Mouse (Mus musculus): Measurements from ENCODE around the gene Gja10. TPM values are rescaled to one million over a fixed set of nuclear protein-coding genes. Genes with fewer than 3 reads are reported as not detected.

Gja10 gene
- polyA plus RNA-seq, 1 experiment from 2014 or later, result not detected

DNA sequence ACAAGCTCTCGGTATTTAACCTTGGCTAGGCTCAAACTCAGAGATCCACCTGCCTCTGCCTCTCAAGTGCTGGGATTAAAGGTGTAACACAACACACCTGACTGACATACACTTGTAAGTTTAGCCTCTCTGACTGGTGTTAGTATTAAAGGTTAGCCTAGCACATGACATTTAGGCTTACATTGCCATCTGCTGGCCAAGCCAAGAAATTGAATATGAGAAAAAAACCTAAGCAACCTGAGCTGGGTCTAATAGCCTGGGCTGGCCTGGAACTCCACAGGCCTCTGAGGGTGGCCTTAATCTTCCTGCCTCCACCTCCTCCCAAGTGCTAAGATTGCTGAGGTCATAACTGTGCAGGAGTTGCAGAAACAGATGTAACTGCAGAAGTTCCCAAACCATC is 30.4 kb downstream of the Gja10 start:
- H3K9ac ChIP-seq (ENCODE audit: low read depth, low read length), result no peak overlapping the region

GRCm38 (mm10) chr4:32571441-32571840 is 31.1 kb downstream of the Gja10 start:
- H3K27ac ChIP-seq (ENCODE audit: low read depth, low read length), result no peak overlapping the region
- ATAC-seq, result peak; percentile 46
- H3K9ac ChIP-seq (ENCODE audit: low read depth, low read length), result no peak overlapping the region
- H3K4me3 ChIP-seq (ENCODE audit: low read depth, low read length), result no peak overlapping the region
- no peaks in the 10 kb centered on the region for H3K9me3 ChIP-seq (ENCODE audit: control insufficient read depth)
- H3K27me3 ChIP-seq (replicated peaks; ENCODE audit: control insufficient read depth, insufficient read depth, low read length), result no peaks in the 10 kb centered on the region
- TF ChIP-seq CTCF (IDR thresholded peaks at IDR 0.05; ENCODE audit: low read depth), result no peak
- H3K4me1 ChIP-seq (replicated peaks; ENCODE audit: control insufficient read depth, insufficient read depth, low read length), result no peaks in the 10 kb centered on the region
- no peak overlapping the region; the same call in 1 of the 2 replicates for H3K4me2 ChIP-seq (replicated peaks; ENCODE audit: low read depth)
- WGBS, result 58% methylated on average over 3 of the region's 3 CpGs
- no peaks in the 10 kb centered on the region for H3K36me3 ChIP-seq (ENCODE audit: control insufficient read depth, insufficient read depth)

More for the DNA sequence above, 30.4 kb downstream of the Gja10 start:
- WGBS, result 60% methylated on average over 1 of the region's 1 CpGs
- Histone ChIP-seq H3K4me1 (replicated peaks; ENCODE audit: control insufficient read depth, insufficient read depth, low read length) (no peaks in the 10 kb centered on the region), H3K4me3 (ENCODE audit: low read depth, low read length) (no peak overlapping the region), H3K27ac (ENCODE audit: low read depth, low read length) (no peak overlapping the region), H3K27me3 (replicated peaks; ENCODE audit: control insufficient read depth, insufficient read depth, low read length) (no peaks in the 10 kb centered on the region), H3K9me3 (ENCODE audit: control insufficient read depth) (no peaks in the 10 kb centered on the region), H3K36me3 (ENCODE audit: control insufficient read depth, insufficient read depth) (no peaks in the 10 kb centered on the region), H3K4me2 (replicated peaks; ENCODE audit: low read depth) (no peak overlapping the region)
- TF ChIP-seq CTCF (IDR thresholded peaks at IDR 0.05; ENCODE audit: low read depth), result peak; percentile 87
- ATAC-seq, result no peak

GRCm38 (mm10) chr4:32570939-32571317 is 31.6 kb downstream of the Gja10 start:
- TF ChIP-seq CTCF (IDR thresholded peaks at IDR 0.05; ENCODE audit: low read depth), result no peak
- H3K4me2 ChIP-seq (replicated peaks; ENCODE audit: low read depth), result no peak overlapping the region; the same call in 1 of the 2 replicates
- peak; percentile 55; the same call in 1 of the 2 replicates for ATAC-seq
- H3K36me3 ChIP-seq (ENCODE audit: control insufficient read depth, insufficient read depth), result no peaks in the 10 kb centered on the region
- H3K4me3 ChIP-seq (ENCODE audit: low read depth, low read length), result no peak overlapping the region
- H3K9ac ChIP-seq (ENCODE audit: low read depth, low read length), result no peak overlapping the region
- no peaks in the 10 kb centered on the region for H3K9me3 ChIP-seq (ENCODE audit: control insufficient read depth)
- no peak overlapping the region for H3K27ac ChIP-seq (ENCODE audit: low read depth, low read length)
- WGBS, result 39% methylated on average over 8 of the region's 8 CpGs
- no peaks in the 10 kb centered on the region for H3K4me1 ChIP-seq (replicated peaks; ENCODE audit: control insufficient read depth, insufficient read depth, low read length)
- H3K27me3 ChIP-seq (replicated peaks; ENCODE audit: control insufficient read depth, insufficient read depth, low read length), result no peaks in the 10 kb centered on the region

GRCm38 (mm10) chr4:32569995-32570938 is 32.3 kb downstream of the Gja10 start:
- Histone ChIP-seq H3K4me3 (ENCODE audit: low read depth, low read length) (no peak overlapping the region), H3K4me2 (replicated peaks; ENCODE audit: low read depth) (no peak overlapping the region; the same call in 1 of the 2 replicates), H3K9me3 (ENCODE audit: control insufficient read depth) (no peaks in the 10 kb centered on the region), H3K4me1 (replicated peaks; ENCODE audit: control insufficient read depth, insufficient read depth, low read length) (no peaks in the 10 kb centered on the region), H3K27me3 (replicated peaks; ENCODE audit: control insufficient read depth, insufficient read depth, low read length) (no peaks in the 10 kb centered on the region), H3K27ac (ENCODE audit: low read depth, low read length) (0 out of 2 replicates have a peak overlapping the region, but pooled peaks have one; percentile 21), H3K36me3 (ENCODE audit: control insufficient read depth, insufficient read depth) (no peaks in the 10 kb centered on the region), H3K9ac (ENCODE audit: low read depth, low read length) (no peak overlapping the region)
- ATAC-seq, result peak; percentile 37; the same call in 1 of the 2 replicates
- 52% methylated on average over 17 of the region's 17 CpGs for WGBS
- peak; percentile 48 for TF ChIP-seq CTCF (IDR thresholded peaks at IDR 0.05; ENCODE audit: low read depth)

DNA sequence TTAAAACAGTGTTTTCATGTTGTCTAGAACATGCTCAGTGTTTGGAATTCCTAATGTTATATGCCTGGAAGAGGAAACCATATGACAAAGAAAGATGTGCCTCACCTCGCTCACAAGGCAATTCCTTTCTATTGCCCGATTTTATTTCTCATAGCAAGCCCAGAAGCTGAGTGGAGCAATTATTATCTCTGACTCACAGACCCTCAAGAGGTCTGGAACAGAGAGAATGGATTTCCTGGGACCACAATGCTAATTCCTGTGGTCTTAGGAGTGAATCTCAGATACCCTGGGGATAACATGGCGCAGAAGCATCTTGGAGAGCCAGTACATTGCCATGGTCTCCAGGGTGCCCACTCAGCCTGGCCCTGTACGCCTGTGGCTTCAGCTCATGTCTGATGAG is 33.5 kb downstream of the Gja10 start:
- H3K4me3 ChIP-seq (ENCODE audit: low read depth, low read length), result no peak overlapping the region
- H3K27me3 ChIP-seq (replicated peaks; ENCODE audit: control insufficient read depth, insufficient read depth, low read length), result no peaks in the 10 kb centered on the region
- no peaks in the 10 kb centered on the region for H3K36me3 ChIP-seq (ENCODE audit: control insufficient read depth, insufficient read depth)
- no peaks in the 10 kb centered on the region for H3K9me3 ChIP-seq (ENCODE audit: control insufficient read depth)
- H3K27ac ChIP-seq (ENCODE audit: low read depth, low read length), result no peak overlapping the region
- H3K9ac ChIP-seq (ENCODE audit: low read depth, low read length), result no peak overlapping the region
- 86% methylated on average over 4 of the region's 4 CpGs for WGBS
- H3K4me2 ChIP-seq (replicated peaks; ENCODE audit: low read depth), result no peak overlapping the region
- no peaks in the 10 kb centered on the region for H3K4me1 ChIP-seq (replicated peaks; ENCODE audit: control insufficient read depth, insufficient read depth, low read length)
- no peak for ATAC-seq
- TF ChIP-seq CTCF (IDR thresholded peaks at IDR 0.05; ENCODE audit: low read depth), result no peak

DNA sequence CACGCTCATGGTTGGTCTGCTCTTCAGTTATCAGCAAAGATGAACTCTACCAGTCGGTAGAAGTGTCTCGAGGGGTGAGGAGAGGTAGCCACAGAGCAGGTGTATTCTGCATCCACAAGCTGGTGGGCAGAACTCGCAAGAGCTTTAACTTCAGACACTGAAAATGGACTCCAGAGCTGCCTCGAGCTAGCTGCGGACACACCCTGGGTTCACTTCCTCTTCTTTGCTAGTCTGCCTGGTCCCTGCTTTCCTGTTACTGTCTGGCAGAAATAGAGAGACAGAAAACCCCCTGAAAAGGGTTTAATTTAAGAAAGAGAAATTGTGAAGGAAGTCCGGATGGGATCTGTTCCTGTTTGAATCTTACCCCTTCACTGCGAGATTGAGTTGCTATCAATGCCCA is 37.6 kb downstream of the Gja10 start:
- Histone ChIP-seq H3K27ac (ENCODE audit: low read depth, low read length) (no peak overlapping the region), H3K27me3 (replicated peaks; ENCODE audit: control insufficient read depth, insufficient read depth, low read length) (no peaks in the 10 kb centered on the region), H3K36me3 (ENCODE audit: control insufficient read depth, insufficient read depth) (no peaks in the 10 kb centered on the region), H3K9ac (ENCODE audit: low read depth, low read length) (no peak overlapping the region), H3K4me3 (ENCODE audit: low read depth, low read length) (no peak overlapping the region), H3K4me2 (replicated peaks; ENCODE audit: low read depth) (no peak overlapping the region), H3K4me1 (replicated peaks; ENCODE audit: control insufficient read depth, insufficient read depth, low read length) (no peaks in the 10 kb centered on the region), H3K9me3 (ENCODE audit: control insufficient read depth) (no peaks in the 10 kb centered on the region)
- 76% methylated on average over 8 of the region's 8 CpGs for WGBS
- no peak for TF ChIP-seq CTCF (IDR thresholded peaks at IDR 0.05; ENCODE audit: low read depth)
- no peak for ATAC-seq
